Mouse (Mus musculus): ENCODE measurements at regions not wholly inside any gene's neighbourhood (a gene's known extent, or its start where the extent isn't known, plus 50 kb on each side); places are given as distances from the start of the nearest gene placed in this dataset.
"Not testable (repeated sequence)": the region's sequence is repeated elsewhere in the genome, so short reads cannot be mapped to it uniquely, and the experiment has no call there.

DNA sequence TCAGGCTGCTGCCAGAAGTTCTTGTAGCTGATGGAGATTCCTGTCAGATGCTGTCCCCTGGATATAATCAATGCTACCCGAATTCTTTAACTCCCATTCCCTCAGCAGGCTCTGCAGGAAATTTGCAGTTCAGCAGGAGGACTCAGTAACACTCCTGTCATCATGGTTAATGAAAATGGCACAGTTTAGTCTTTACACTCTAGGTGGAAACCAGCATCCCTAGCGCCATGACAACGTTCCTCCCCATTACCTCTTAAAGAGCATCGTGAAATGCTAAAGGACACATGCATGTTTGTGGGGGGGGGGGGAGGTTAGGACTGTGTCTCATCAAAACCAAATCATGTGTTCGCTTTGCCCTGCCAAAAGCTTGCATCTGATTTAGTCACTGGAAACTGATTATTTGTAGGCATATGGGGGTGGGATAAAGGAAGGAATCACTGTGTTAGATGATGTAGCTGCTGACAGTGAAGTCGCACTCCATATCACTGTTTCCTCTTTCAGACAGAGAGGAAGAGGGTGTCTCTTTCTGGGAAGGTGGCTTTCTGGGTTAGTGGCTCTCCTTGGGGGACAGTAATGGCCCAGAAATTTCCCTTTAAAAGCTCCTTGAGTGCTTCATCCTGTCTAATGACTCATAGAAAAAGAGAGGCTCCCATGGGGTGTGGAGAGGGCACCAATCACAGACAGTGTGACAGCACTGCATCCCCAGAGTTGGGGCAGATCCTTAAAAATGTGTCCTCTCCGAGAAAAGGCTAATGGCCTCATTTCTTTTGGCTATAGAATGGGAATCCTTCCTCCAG lies 351.5 kb downstream of the Plekhb2 start:
- no peak for DNase-seq

DNA sequence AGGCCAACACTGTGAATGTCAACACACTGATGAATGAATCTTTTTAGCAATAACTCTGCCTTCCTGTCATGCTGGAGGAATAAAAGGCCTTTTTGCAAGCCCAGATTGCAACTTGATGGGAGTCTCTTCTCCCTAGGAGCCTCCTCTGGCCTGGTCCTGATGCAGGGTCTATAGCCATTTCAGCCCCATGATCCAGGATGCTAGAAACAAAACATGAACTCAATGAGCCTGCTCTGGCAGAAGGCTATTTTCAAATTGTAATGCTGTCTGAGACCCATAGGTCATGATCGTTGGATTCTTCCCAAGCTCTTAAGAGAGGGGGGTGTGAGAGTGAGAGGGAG lies 352.1 kb downstream of the Plekhb2 start:
- DNase-seq, result no peak

DNA sequence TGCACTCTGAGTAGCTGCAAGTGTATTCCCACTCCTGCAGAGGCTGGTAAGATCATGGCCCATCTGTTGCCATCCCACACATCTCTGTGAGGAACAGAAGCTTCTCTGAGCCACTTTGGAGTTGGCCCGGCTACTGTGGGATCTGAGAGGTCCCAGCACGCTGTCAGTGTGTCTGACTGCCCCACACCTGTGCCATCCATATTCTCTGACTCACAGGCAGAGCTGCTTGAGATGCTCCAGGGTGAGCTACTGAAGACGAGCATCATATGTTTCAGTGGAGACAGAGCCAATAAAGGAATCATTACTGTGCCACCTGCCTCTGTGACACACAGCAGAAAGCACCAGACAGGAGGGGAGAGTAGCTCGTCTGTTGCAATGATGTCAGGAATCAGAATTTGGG lies 352.8 kb downstream of the Plekhb2 start:
- DNase-seq, result no peak

DNA sequence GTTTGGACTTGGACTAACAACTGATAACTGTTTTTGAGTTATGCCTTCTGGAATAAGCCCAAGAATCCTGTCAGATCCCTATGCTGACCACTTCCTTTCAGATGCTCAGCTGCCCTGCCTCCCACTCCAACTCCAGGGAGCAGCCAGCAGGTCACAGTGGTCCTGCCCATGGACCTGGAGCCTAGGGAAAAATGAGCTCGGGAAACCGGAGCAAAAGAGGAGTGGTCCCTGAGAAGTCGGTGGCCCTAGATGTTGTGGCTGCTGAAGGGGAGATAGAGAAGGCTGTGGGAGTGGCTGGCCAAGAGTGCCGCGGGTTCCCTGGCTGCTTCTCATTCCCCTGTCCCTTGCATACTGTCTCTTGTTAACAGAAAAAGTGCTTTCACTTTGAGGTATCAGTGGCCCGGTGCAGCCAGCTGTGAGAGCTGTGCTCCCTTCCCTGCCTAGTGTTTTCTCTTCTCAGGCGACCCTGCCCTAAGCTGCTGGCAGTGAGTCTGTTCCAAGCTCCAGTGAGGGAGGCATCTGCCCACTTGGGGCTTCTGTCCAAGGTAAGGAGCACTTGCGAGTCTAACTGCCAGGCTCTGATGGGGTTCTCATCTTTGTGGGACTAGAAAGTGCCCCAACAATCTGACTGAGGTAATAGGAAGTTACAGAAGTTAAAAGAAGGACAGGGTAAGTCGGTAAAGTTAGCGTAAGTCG lies 357.2 kb downstream of the Plekhb2 start:
- DNase-seq, result no peak

DNA sequence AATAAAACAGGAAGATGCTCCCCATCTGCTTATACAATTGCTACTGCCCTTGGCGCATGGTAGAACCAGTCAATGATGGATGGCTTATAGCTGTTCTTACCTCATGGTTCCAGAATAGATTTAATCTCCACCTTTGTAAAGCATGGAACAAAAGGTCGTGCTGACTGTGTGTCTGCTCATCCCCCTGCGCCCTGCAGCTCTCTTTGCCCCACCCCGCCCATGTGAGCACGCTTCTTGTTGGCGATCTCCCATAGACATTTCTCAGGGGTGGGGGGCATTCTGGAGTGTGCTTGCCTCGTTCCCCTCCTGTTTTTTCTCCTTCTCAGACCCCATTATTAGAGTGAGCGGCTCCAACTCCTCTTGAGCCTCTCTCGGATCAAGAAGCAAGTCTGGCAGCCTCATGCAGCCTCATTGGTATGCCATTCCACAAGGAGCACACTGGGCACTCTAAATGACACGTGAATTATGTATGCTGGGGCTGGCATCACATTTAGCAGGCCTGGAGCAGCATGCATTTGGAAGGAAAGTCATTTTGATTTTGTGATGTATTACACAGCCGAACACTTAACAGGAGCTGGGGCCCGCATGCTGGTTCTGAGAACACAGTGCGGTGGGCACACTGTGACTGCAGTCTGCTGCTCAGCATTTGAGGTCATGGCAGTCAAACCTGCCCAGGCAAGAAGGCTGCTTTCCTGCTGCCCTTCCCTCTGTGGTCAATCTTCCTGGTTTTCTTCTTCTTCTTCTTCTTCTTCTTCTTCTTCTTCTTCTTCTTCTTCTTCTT lies 362.5 kb downstream of the Plekhb2 start:
- no peak for DNase-seq

DNA sequence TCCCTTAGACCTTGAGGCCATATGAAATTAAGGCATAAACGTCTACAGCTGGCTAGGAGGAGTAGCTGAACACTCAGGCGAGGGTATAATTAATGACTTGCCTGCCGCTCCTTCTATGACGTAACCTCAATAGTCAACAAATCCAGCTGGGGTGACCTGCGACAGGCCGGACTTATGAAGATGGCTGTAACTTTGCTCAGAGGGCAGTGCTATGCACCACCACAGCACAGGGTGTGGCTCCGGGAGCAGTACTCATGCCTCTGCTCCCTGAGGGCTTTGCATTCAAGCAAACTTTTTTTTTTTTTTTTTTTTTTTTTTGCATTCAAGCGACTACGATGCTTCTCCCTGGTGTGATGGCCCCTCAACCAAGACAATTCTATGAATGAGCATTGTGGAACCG lies 364.1 kb downstream of the Plekhb2 start:
- DNase-seq, result no peak

DNA sequence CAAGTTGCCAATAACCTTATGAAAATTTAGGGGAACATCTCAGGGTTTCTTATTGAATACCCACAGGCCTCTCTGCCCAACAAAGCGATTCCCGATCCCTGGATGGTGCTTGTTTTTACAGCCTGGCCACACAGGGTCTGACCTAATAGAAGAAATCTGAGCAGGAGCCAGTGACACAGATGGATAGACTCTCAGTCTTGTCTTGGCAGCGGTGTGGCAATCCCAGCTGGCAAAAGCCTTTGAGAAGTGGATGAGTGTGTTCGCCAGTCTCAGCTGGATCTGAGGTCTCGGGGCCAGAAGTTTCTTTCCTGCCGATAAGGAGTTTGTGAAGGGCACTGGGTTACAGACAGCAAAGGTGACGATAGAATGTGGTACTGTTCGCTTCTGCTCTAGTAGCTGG lies 366.6 kb downstream of the Plekhb2 start:
- peak; percentile 9 for DNase-seq

DNA sequence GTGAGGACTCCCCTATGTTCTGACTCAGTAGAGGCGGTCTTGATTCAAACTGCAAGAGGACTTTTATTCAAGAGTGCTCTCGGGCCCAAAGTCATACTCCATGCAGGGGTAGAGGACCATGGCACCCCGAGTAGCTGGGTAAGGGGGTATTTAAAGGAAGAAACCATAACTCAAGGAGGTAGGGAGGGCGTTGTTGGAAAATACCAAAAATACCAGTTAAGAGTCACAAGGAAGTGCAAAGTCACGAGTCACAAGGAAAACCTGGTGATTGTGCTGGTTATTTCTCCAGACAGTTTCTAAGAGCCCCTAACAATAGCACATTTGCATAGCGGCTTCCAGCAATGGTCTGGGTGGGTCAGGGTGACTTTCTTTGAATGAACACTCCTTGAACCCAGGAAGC lies 370.4 kb downstream of the Plekhb2 start:
- DNase-seq, result not testable (repeated sequence)

DNA sequence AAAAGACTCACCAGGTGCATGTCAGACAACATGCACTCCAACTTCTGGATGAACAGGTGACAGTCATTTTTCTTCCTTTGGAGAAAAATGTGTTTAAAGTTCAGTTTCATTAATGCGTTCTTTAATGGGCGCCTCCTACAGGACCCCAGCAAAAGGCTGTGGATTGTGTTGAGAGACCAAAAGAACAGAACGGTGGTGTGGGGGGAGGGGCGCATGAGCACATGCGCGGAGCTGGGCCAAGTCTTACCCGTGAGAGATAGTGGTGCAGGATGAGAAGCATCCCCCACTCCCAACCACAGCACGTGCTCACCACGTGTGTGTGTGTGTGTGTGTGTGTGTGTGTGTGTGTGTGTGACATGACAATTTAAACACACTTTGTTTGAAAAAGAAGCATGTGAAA lies 371.0 kb downstream of the Plekhb2 start:
- DNase-seq, result no peak

DNA sequence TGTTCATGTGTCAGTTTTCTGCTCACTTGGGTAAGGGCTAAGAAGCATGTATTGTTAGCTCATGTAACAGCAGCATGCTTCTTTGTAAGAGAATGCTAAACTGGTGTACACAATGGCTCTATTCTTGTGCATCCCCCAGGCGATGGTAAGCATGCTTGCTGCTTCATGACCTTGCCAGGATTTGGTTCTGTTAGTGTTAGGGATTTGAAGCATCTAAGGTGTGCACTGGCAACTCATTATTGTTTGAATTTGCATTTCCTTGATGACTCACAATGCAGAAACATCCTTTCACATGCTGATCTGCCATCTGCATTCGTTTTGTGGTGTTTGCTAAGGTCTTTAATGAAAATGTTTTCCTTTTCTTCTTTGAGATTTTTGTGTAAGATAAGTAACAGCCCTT lies 382.8 kb downstream of the Plekhb2 start:
- DNase-seq, result no peak

DNA sequence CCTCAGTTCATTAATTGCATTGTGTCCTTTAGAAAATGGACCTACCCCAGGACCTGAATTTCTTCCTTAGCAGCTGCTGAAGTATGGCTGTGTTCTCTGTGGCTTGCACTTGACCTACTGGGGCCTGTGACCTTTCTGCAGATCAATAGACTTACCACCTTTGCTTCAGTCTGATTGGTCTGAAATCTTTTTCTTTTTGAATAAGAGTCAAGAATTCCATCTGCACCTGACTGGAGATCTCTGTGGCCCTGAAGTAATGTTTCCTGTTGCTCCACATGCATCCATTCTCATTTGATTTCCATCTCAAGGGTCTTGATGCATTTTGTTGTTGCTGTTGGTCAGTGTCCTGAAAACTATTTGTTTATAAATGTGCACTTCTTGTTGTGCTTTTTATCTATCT lies 388.4 kb downstream of the Plekhb2 start:
- no peak for DNase-seq

DNA sequence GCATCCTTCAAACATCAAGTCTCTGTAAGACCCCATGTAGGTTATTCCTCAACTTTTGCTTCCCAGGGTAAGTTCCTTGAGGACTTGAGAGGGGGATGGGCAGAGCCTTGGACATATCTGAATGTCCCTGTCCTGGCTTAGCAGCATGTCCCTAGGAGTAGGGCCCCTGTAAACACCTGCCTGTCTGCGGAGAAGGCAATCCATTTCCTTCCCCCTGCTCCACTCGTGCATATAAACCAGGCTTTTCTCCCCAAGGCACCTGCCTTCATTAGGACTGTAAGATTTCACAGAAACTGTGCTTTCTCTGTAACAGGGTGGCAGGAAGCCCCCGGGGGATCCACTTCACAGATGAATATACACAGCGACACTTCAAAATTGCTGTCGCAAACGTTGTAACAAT lies 393.1 kb downstream of the Plekhb2 start:
- no peak for DNase-seq

DNA sequence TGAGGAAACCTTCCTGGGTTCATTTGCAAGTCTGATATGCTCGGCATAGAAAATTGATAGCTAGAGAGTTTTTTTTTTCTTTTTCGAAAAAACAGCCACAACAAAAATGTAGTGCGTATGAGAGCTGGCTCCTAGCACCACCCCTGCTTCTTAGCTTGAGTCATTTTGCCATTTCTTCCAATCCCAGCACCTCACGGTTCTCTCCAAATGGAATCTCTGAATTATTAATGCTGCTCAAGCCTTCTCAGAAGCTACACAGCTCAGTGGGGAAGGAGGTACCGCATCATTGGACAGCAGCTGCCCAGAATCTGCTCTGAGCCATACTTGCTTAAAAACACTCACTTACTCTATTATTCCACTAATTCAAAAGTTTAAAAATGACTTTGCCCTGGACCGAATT lies 393.6 kb downstream of the Plekhb2 start:
- DNase-seq, result no peak

DNA sequence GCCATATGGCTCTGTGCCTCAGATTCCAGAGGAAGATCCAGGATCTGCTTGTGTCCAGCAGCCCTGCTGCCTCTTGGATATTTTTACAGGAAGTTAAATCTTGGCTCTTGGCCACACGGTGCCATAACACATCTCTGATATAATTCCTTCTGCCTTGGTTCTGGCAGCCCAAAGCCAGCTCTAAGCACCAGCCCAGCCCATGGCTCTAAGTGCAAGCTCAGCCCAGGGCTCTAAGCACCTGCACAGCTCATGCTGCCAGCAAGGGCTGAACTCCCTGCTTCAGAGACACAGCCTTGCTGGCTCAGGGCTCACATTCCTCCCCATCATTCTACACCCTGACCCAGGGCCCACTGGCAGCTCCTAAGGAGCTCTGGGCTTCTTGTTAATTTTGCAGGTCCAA lies 415.3 kb downstream of the Plekhb2 start:
- peak; percentile 18 for DNase-seq

DNA sequence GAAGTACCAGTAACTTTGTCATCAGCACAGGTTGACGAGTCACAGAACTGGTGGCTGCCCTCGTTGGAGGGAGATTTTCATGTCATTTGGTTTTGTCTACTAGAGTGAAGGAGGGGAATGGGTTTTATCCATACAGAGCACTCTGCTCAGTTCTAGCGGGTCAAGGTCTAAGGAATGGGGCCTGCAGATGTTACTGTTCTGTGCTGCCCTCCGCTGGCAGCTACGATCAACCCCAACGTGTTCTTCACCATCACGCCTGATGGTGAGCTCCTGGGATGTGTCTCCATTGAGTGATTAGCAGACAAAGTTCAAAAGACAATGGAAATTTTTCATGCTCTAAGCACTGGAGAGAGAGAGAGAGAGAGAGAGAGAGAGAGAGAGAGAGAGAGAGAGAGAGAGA lies 416.9 kb downstream of the Plekhb2 start:
- no peak for DNase-seq

DNA sequence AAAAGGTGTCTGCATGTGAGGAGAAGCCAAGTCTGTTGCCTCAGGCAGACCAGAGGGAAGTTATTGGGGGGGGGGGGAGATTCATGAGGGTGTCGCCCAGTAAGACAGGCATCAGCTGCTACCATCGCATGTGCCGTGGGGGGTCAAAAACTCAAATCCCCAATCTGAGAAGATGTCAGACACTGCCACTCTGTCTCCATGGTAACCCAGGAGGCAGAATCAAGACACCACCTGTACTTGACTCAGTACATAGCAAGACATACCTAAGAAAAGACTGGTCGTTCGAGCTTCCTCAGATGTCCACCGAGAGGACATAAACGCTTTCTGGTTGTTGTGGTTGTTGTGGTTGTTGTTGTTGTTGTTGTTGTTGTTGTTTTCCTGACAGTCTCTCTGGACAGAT lies 418.1 kb downstream of the Plekhb2 start:
- DNase-seq, result no peak

DNA sequence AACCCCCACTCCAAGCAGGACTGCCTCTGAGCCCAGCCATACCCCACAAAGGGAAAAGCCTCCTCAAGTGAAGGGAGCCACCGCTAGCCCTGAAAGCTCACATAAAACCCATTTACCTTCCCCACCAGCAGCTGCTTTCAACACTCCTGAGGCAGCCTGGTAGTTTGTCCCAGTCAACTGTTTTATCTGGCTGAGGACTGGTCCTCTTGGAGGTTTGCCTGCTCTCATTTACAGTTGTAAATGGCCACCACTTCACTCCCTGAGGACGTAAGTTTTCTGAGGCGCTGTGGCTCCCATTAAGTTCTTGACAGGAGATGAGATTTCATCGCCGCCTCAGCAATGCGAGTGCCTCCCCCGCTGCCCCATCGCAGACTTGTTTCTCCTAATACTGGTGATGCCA lies 425.2 kb downstream of the Plekhb2 start:
- no peak for DNase-seq

Measured in cerebellum, adult 11-12 months (tissue).